Mouse (Mus musculus): ENCODE measurements around the gene Pex1. TPM values are rescaled to one million over a fixed set of nuclear protein-coding genes. Genes with fewer than 3 reads are reported as not detected.

The Pex1 gene
- total and polyA plus RNA-seq, 3 experiments: 6.3 to 19.4 TPM; not detected in 1

DNA sequence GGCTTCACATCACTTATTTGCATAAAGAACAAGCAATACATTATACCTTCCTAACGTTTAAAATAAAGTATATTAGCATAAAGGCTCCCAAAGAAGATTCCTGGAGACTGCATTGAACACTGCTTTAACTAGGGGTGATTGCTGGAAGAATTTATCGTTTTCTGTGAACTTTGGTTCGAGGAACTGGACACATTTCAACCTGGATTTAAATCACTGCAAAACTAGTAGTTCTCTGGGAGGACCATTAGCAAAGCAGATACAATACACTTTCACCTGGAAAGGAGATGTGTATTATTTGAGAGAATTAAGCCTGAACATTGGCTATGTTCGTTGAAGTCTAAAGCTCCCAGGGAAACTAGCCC, 53.0 kb downstream of the Pex1 start:
- H3K4me1 ChIP-seq (ENCODE audit: control insufficient read depth in 1 of 2, insufficient read depth in 2 of 2, low read length in 2 of 2): peaks cover 8 to 28% of the 10 kb centered on the region in 2 experiments
- H3K27me3 ChIP-seq (ENCODE audit: control insufficient read depth in 1 of 2, insufficient read depth in 2 of 2, low read length in 2 of 2): no peaks in the 10 kb centered on the region
- H3K36me3 ChIP-seq (ENCODE audit: control insufficient read depth in 1 of 2, insufficient read depth in 2 of 2, low read length in 2 of 2): peaks cover 13 to 34% of the 10 kb centered on the region in 2 experiments
- peaks cover 25% of the 10 kb centered on the region for H3K79me2 ChIP-seq (ENCODE audit: control insufficient read depth, insufficient read depth, low read length, poor library complexity)
- H3K9me3 ChIP-seq (replicated peaks; ENCODE audit: insufficient read depth, low read length): no peaks in the 10 kb centered on the region
- no peak for DNase-seq (ENCODE audit: low read depth, low spot score)
- H3K9ac ChIP-seq (ENCODE audit: control insufficient read depth, low read depth, low read length, poor library complexity, severe bottlenecking): no peak overlapping the region
- no peak for TF ChIP-seq KAT2A (conservative IDR thresholded peaks at IDR 0.05; ENCODE audit: low read depth, low read length)
- no peak for TF ChIP-seq UBTF (IDR thresholded peaks at IDR 0.05; ENCODE audit: borderline replicate concordance, insufficient read depth, low read depth, low read length)
- no peak for TF ChIP-seq BHLHE40 (IDR thresholded peaks at IDR 0.05; ENCODE audit: borderline replicate concordance, low read depth, low read length)
- TF ChIP-seq POLR2A (IDR thresholded peaks at IDR 0.05; ENCODE audit: control insufficient read depth in 1 of 2, insufficient read depth in 1 of 2, low read depth in 1 of 2, low read length in 2 of 2, poor library complexity in 1 of 2): no peak
- no peak for TF ChIP-seq MYC (IDR thresholded peaks at IDR 0.05; ENCODE audit: low read depth, low read length)
- TF ChIP-seq RCOR1 (IDR thresholded peaks at IDR 0.05; ENCODE audit: low read depth, low read length): no peak
- TF ChIP-seq SIN3A (IDR thresholded peaks at IDR 0.05; ENCODE audit: low read length): no peak
- no peak for TF ChIP-seq USF2 (IDR thresholded peaks at IDR 0.05; ENCODE audit: borderline replicate concordance in 1 of 2, insufficient read depth in 1 of 2, low read depth in 1 of 2, low read length in 2 of 2)
- no peak for TF ChIP-seq E2F4 (IDR thresholded peaks at IDR 0.05; ENCODE audit: borderline replicate concordance, low read depth, low read length)
- TF ChIP-seq ZNF384 (IDR thresholded peaks at IDR 0.05; ENCODE audit: low read depth, low read length): no peak
- no peak for TF ChIP-seq TAL1 (IDR thresholded peaks at IDR 0.05; ENCODE audit: low read length)
- no peak overlapping the region for H3K4me3 ChIP-seq (ENCODE audit: control insufficient read depth in 1 of 2, insufficient read depth in 1 of 2, low read depth in 2 of 2, low read length in 2 of 2)
- no peak overlapping the region for H3K27ac ChIP-seq (ENCODE audit: control insufficient read depth, low read depth, low read length)

GRCm38 (mm10) chr5:3650881-3651280, 55.0 kb downstream of the Pex1 start, which contains the start of gene Tmbim7:
Tmbim7 (plus strand) TSS chr5:3651181.
- Histone ChIP-seq H3K27me3 (ENCODE audit: control insufficient read depth in 1 of 2, insufficient read depth in 2 of 2, low read length in 2 of 2) (no peaks in the 10 kb centered on the region), H3K36me3 (ENCODE audit: control insufficient read depth in 1 of 2, insufficient read depth in 2 of 2, low read length in 2 of 2) (peaks cover 0 to 23% of the 10 kb centered on the region in 2 experiments; a peak in 3 of 4 replicates), H3K9ac (ENCODE audit: control insufficient read depth, low read depth, low read length, poor library complexity, severe bottlenecking) (peak within 1 kb of the TSS; percentile 9; the same call in 1 of the 2 replicates), H3K79me2 (ENCODE audit: control insufficient read depth, insufficient read depth, low read length, poor library complexity) (peaks cover 12% of the 10 kb centered on the region), H3K4me3 (ENCODE audit: control insufficient read depth in 1 of 2, insufficient read depth in 1 of 2, low read depth in 2 of 2, low read length in 2 of 2) (peak within 1 kb of the TSS in 1 of 2 experiments; percentile 5; a peak in 1 of 4 replicates), H3K27ac (ENCODE audit: control insufficient read depth, low read depth, low read length) (peak within 1 kb of the TSS; percentile 64), H3K9me3 (replicated peaks; ENCODE audit: insufficient read depth, low read length) (no peaks in the 10 kb centered on the region), H3K4me1 (ENCODE audit: control insufficient read depth in 1 of 2, insufficient read depth in 2 of 2, low read length in 2 of 2) (peaks cover 6 to 25% of the 10 kb centered on the region in 2 experiments)
- no peak for DNase-seq (ENCODE audit: low read depth, low spot score)
- TF ChIP-seq RAD21 (IDR thresholded peaks at IDR 0.05; ENCODE audit: low read depth, low read length) (no peak), KAT2A (conservative IDR thresholded peaks at IDR 0.05; ENCODE audit: low read depth, low read length) (no peak)

DNA sequence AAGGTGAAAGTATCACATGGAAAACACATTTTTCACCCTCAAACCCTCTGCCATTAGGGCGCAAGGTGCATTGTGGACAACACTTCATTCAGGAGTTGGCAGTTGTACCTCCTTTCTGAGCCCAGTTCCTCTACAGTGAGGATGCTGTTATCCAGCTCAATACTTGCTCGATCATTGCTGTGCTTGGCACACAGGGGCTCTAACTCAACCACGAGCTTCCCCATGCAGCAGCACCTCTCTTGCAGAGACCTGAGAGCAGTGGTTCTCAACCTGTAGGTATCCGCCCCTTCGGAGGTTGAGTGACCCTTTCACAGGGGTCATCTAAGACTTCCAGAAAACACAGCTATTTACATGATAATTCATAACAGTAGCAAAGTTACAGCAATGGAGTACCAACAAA, 55.8 kb downstream of the Pex1 start:
- Histone ChIP-seq H3K36me3 (ENCODE audit: control insufficient read depth in 1 of 2, insufficient read depth in 2 of 2, low read length in 2 of 2) (peaks cover 0 to 23% of the 10 kb centered on the region in 2 experiments; a peak in 2 of 4 replicates), H3K9me3 (replicated peaks; ENCODE audit: insufficient read depth, low read length) (no peaks in the 10 kb centered on the region), H3K27ac (ENCODE audit: control insufficient read depth, low read depth, low read length) (peak overlapping the region; percentile 24; the same call in 1 of the 2 replicates), H3K4me1 (ENCODE audit: control insufficient read depth in 1 of 2, insufficient read depth in 2 of 2, low read length in 2 of 2) (peaks cover 6 to 25% of the 10 kb centered on the region in 2 experiments), H3K9ac (ENCODE audit: control insufficient read depth, low read depth, low read length, poor library complexity, severe bottlenecking) (no peak overlapping the region), H3K79me2 (ENCODE audit: control insufficient read depth, insufficient read depth, low read length, poor library complexity) (peaks cover 8% of the 10 kb centered on the region), H3K27me3 (ENCODE audit: control insufficient read depth in 1 of 2, insufficient read depth in 2 of 2, low read length in 2 of 2) (no peaks in the 10 kb centered on the region), H3K4me3 (ENCODE audit: control insufficient read depth in 1 of 2, insufficient read depth in 1 of 2, low read depth in 2 of 2, low read length in 2 of 2) (no peak overlapping the region)
- peak; percentile 55 for DNase-seq (ENCODE audit: low read depth, low spot score)
- TF ChIP-seq MYC (IDR thresholded peaks at IDR 0.05; ENCODE audit: low read depth, low read length) (0 out of 2 replicates have a peak, but pooled peaks have one; percentile 12), JUND (IDR thresholded peaks at IDR 0.05; ENCODE audit: low read depth, low read length) (no peak)

Measured in MEL (cell line).